Mouse (Mus musculus) granulocyte monocyte progenitor cell, adult 5-6 weeks (primary cell): Measurements from ENCODE around the gene Pik3cd. TPM values are rescaled to one million over a fixed set of nuclear protein-coding genes. Genes with fewer than 3 reads are reported as not detected.
"Not testable (repeated sequence)": the region's sequence is repeated elsewhere in the genome, so short reads cannot be mapped to it uniquely, and the experiment has no call there.

Source experiments
- ATAC-seq: replicated peaks from 2 replicates; pipeline ENCODE4 v1.8.0; 2016; ENCODE audit warnings: mild to moderate bottlenecking, moderate TSS enrichment, inconsistent platforms; ENCODE audit not compliant: poor library complexity, severe bottlenecking
- total RNA-seq, 2 experiments: library from RNA; stranded (forward) in 1 of 2; stranded (reverse) in 1 of 2; fragments of 200-712, 200-1000 nt in 1 of 2; fragments of >200 nt in 1 of 2; fragmentation: Nextera tagmentation in 1 of 2; gene quantifications; 2 replicates each; pipeline ENCODE4 v1.2.3; 2014 to 2017

Pik3cd gene
- total RNA-seq (2014; fragmentation: Nextera tagmentation) (72.9 and 80.4 TPM in 2 replicates), total RNA-seq (2017) (64.5 and 81.6 TPM in 2 replicates)

- peak; percentile 57 for ATAC-seq
Observed at GRCm38 (mm10) chr4:149702210-149702979, at the start of gene Pik3cd. Gene Pik3cd, minus strand, starts transcription at chr4:149702571.

GRCm38 (mm10) chr4:149750671-149751070 is 48.3 kb upstream of the Pik3cd start:
- ATAC-seq, result no peak

- not testable (repeated sequence) for ATAC-seq
Observed at GRCm38 (mm10) chr4:149749663-149750015, 47.3 kb upstream of the Pik3cd start.

- no peak for ATAC-seq
Observed at GRCm38 (mm10) chr4:149749003-149749662, 46.8 kb upstream of the Pik3cd start.

GRCm38 (mm10) chr4:149744119-149744518 is 41.7 kb upstream of the Pik3cd start:
- no peak for ATAC-seq

- no peak for ATAC-seq
Observed at GRCm38 (mm10) chr4:149742011-149742530, 39.7 kb upstream of the Pik3cd start.

GRCm38 (mm10) chr4:149740301-149740700 is 37.9 kb upstream of the Pik3cd start:
- no peak for ATAC-seq

GRCm38 (mm10) chr4:149739478-149739877 is 37.1 kb upstream of the Pik3cd start:
- no peak for ATAC-seq

- peak; percentile 92 for ATAC-seq
Observed at GRCm38 (mm10) chr4:149737383-149738324, 35.3 kb upstream of the Pik3cd start, which contains the start of gene Tmem201. Gene Tmem201, minus strand, starts transcription at chr4:149738044.

- no peak for ATAC-seq
Observed at GRCm38 (mm10) chr4:149736581-149736980, 34.2 kb upstream of the Pik3cd start.

GRCm38 (mm10) chr4:149735624-149736250 is 33.4 kb upstream of the Pik3cd start:
- no peak for ATAC-seq

- ATAC-seq, result no peak
Observed at GRCm38 (mm10) chr4:149734730-149735475, 32.5 kb upstream of the Pik3cd start.

GRCm38 (mm10) chr4:149734246-149734645 is 31.9 kb upstream of the Pik3cd start:
- ATAC-seq, result no peak

GRCm38 (mm10) chr4:149733748-149734147 is 31.4 kb upstream of the Pik3cd start:
- ATAC-seq, result no peak

- peak; percentile 26; the same call in 1 of the 2 replicates for ATAC-seq
Observed at GRCm38 (mm10) chr4:149732800-149733199, 30.4 kb upstream of the Pik3cd start.

- no peak for ATAC-seq
Observed at GRCm38 (mm10) chr4:149732313-149732712, 29.9 kb upstream of the Pik3cd start.

GRCm38 (mm10) chr4:149730827-149731226 is 28.5 kb upstream of the Pik3cd start:
- ATAC-seq, result no peak

- no peak for ATAC-seq
Observed at GRCm38 (mm10) chr4:149728810-149729209, 26.4 kb upstream of the Pik3cd start.

- no peak for ATAC-seq
Observed at GRCm38 (mm10) chr4:149727636-149728035, 25.3 kb upstream of the Pik3cd start.
